Mouse (Mus musculus) adrenal gland, postnatal 36 days (tissue): ENCODE results near the gene Gm49027. TPM values are rescaled to one million over a fixed set of nuclear protein-coding genes. Genes with fewer than 3 reads are reported as not detected.
"Not testable (repeated sequence)": the region's sequence is repeated elsewhere in the genome, so short reads cannot be mapped to it uniquely, and the experiment has no call there.

ENCODE experiments used
- DNase-seq, 2 experiments: peaks; one replicate each; pipeline ENCODE4 v3.0.0; 2021; ENCODE audit warnings: mixed read lengths in 1 of 2
- long read RNA-seq, 2 experiments: library from polyadenylated mRNA; stranded (forward); transcript quantifications; one replicate each; pipeline ENCODE4 v2.0.0; 2021; ENCODE audit warnings: borderline sequencing depth in 2 of 2
- total RNA-seq, 2 experiments: library from RNA; stranded (reverse); gene quantifications; 2 replicates each; pipeline ENCODE4 v1.2.3; 2021

The Gm49027 gene
- total RNA-seq, result 1 to 10 TPM; 7.7 to 9.4 TPM
- long read RNA-seq, experiment 1, partial matches to known transcripts, result 0 of 2 reads
- long read RNA-seq, experiment 1, other reads (novel, unspliced or antisense), result 2 of 2 reads
- long read RNA-seq, experiment 2, partial matches to known transcripts, result 2 of 3 reads
- long read RNA-seq, experiment 2, other reads (novel, unspliced or antisense), result 1 of 3 reads

DNA sequence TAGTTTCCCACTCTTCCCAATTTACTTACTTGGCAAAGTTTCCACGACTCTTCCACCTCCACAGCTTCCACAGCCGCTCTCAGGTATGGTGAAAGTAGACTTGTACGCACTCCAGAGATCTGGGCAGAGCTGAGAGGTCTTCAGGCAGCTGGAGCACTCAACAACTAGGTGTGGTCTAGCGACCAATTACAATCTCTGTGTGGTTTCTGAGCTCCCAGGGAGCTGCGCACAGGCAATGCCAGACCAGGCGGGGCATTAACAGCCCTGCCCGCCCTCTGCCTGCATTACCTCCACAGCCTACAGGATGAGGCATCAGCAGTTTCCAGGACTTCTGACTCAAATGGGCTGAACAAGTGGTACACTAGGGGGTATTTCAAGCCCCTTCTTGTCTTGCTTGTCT, at the start of gene Gm49027:
Gene Gm49027, minus strand, starts transcription at position 208 of the 400 bp plus-strand sequence.
- DNase-seq, result no peak

DNA sequence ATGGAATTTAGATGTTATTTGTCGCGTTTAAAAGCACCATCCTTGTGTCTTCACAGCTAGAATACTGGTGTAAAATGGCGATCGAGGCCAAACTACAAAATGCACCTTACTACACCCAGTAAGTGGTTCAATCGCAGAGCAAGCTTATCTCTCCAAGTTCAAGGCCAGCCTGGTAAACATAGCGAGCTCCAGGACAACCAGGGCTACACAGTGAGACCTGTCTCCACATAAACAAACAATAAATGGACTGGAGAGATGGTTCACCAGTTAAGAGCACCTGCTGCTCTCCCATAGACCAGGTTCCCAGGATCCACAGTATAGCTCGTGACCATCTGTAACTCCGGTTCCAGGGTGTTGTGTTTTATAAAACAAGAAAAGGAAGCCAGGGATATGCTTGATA, 48.1 kb upstream of the Gm49027 start:
- no peak for DNase-seq

- DNase-seq, result peak; percentile 98
Measured at GRCm38 (mm10) chr5:123572357-123573186, 47.3 kb upstream of the Gm49027 start, which contains the start of gene Vps33a. TSS of gene Vps33a (minus strand) at chr5:123573038.

DNA sequence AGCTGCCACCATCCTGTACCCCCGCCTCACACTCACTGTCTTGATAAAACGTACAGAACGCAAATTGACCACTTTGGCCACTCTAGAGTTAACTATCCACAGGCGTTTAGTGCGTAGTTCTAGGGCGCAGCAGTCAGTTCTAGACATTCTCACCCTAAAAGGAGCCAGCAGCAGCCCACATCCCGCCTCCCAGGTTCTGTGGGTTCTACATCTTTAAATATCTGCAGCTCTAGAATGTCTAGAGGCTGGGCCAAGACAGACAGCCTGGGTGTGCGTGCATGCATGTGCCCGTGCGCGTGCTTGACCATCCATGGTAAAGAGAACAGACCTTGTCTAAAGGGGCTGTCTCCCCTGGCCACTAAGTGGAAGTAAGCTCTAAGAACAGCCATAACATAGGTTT, 35.8 kb upstream of the Gm49027 start:
- no peak for DNase-seq

GRCm38 (mm10) chr5:123559588-123559987, 34.3 kb upstream of the Gm49027 start:
- DNase-seq, result no peak

DNA sequence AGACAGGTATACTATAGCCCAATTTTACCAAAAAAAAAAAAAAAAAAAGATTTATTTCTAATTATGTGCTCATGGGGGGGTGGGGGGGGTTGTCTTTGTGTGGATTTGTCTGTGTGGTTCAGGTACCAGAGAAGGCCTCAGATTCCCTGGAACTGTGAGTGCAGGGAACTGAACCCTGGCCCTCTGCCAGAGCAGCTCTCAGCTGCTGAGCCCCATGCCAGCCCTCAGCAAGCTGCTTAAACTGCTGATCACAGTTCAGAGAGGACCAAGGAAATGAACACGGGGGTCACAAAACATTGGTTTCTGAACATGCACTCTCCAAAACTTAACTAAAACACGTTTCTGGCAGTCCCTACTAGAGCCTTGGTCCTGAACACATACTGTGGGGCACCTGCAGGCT, 31.2 kb upstream of the Gm49027 start:
- DNase-seq, result peak; percentile 77 to 87

- no peak for DNase-seq
Measured at GRCm38 (mm10) chr5:123555693-123556092, 30.4 kb upstream of the Gm49027 start.

GRCm38 (mm10) chr5:123533801-123534200, 8.5 kb upstream of the Gm49027 start:
- peak; percentile 32 to 45 for DNase-seq

DNA sequence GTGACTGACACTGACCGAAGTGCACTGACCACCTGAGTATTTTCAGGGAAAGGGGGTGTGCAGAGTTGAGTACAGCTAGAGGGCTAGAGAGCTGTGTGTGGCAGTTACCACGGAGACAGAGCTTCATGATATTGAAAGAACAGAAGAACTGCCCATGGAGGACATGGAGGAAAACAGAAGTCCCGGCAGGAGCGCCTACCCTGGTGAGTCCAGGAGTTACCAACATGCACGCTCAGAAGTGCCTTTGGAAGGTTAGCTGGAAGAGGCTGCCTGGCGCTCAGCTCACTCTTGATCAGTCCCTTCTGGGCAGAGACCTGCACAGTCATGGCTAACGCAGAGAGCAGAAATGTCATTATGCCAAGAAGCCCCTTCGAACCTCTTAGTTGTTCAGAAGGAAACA, 4.8 kb upstream of the Gm49027 start:
- DNase-seq, result no peak

- DNase-seq, result peak; percentile 37 to 44
Measured at GRCm38 (mm10) chr5:123528641-123529040, 3.4 kb upstream of the Gm49027 start.

DNA sequence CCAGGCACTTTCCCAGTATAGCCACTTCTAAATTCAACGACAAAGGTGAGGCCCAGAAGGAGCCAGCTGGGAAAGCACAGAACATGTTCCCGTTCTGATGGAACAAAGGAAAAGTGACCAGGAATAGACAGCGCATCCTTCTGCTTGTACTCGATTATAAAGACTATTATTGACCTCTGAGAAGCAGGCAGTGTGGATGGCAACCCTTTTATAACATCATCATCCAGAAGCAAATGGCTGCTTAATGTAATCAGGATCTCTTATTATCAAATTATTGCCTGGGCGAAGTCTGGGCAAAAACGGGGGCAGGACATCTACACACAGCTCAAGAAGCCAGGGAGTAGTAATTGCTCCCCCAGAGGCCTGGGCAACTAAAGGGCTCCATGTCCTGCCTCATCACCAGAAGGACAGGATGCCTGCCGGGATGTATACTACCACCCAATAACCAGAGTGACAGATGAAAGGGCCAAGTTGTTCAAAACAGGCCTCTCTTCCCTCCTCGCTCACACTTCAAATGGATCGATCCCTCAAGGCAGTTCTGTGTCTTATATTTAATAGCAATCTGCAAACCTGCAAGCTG, 718 bp upstream of the Gm49027 start:
- no peak for DNase-seq

- DNase-seq, result no peak
Measured at GRCm38 (mm10) chr5:123524393-123524750, 916 bp downstream of the Gm49027 start.

GRCm38 (mm10) chr5:123523692-123524392, 1.4 kb downstream of the Gm49027 start, which contains the start of gene Diablo:
TSS of gene Diablo (minus strand) at chr5:123524176.
- peak; percentile 99 for DNase-seq

DNA sequence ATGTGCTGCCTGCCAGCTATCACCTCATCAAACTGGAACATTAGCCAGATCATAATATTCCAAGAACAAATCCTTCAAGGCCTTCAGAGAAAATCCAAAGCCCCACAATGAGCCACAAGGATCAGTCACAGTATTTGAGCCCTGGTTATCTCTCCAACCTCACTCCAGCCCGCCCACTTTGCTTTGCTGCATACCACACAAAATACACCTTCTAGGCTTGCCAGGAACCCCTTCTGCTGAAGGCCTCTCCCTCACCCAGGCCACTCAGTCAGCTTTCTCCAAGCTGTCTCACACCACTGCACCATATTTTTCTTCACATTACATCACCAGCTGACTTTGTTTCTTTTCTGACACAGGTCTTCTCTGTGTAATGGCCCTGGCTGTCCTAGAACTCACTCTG, 3.1 kb downstream of the Gm49027 start:
- DNase-seq, result no peak

DNA sequence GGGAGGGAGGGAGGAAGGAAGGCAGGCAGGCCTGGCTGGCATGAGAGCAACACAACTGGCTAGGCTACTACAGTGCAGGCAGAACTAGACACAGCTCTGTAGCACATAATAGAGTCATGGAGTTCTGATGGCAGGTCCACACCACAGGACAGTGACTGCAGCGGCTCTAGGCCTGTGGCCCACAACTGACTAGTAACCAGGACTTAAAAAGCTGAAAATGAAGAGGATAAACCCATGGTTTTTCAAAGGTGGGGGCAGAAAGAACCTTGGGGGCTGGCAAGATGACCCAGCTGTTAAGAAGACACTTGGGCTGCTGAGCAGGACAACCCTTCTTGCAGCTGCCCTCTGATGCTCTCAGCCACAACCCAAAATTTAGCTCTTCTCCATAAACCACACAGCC, 3.7 kb downstream of the Gm49027 start:
- no peak for DNase-seq

DNA sequence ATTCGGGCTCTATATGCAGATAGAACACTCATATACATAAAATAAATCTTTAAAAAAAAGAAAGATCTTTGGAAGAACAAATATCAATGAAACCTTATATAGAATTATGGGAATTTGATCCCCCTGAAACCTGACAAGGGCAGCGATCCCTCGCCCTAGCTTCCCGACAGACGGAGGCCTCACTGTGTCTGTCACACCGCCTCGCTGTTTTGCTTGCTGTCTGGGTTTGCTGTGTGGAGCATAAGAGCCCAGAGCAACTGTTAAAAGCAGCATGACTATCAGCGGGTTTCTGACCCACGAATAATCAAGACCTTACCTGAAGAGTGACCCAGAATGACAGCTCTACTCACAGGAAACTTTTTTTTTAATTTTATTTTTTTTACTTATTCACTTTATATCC, 4.6 kb downstream of the Gm49027 start:
- no peak for DNase-seq

DNA sequence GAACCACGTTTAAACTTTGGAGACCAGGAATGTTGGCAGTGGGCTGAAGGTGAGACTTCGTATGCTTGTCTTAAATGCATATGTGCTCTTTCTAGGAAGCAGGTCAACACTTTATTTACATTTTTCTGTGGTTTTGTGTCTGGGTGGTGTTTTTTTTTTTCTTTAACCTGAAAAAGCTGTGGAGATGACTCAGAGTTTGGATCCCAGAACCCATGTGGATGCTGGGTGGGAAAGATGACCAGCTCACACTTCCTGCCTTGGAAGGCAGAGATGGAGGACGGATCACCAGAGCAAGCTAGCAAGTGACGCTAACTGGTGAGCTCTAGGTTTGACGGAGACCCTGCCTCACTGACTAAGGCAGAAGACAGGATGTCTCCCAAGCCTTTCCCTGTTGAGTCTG, 10.4 kb downstream of the Gm49027 start:
- DNase-seq, result no peak

DNA sequence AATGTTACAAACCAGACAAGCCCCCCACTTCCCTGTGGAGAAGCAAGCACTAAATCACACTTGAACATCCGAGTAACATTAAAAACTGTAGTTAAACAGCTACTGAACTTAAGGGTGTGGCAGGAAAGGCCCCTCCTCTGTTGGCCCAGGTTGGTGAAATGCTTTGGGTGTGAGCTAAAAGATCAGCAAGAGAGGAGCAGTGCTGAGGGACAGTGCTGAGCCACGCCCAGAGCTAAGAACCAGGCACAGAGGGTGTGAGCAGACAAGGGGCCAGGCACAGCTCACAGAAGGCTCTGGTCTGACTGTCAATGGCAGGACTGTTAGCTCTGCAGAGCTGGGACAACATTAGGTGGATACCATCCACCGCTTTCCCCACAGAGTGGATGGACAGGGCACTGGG, 13.2 kb downstream of the Gm49027 start:
- DNase-seq, result no peak

DNA sequence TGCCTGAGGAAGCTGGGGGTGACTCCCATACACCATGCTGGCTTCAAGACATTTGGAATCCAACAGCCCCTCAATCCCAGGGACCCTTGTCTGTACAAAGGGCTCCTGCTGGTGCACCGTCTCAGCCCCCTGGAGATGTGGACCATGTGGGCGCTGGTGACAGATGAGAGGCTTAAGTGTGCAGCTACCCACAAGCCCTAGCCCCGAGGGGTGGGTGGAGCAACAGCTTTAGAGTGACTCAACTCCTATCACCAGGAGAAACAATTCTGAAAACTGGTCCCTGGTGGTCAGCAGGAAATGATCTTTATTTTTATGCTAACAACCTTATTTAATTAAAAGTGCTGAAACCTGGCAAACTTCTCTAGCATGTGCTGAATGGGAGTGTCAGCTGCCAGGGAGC, 13.9 kb downstream of the Gm49027 start:
- DNase-seq, result not testable (repeated sequence)

GRCm38 (mm10) chr5:123510160-123510559, 15.1 kb downstream of the Gm49027 start, which contains the start of gene B3gnt4:
TSS of gene B3gnt4 (plus strand) at chr5:123510460.
- DNase-seq, result no peak

- DNase-seq, result no peak
Measured at GRCm38 (mm10) chr5:123508921-123509320, 16.4 kb downstream of the Gm49027 start.

GRCm38 (mm10) chr5:123507936-123508723, 17.2 kb downstream of the Gm49027 start:
- peak; percentile 86 to 93 for DNase-seq
